Mouse (Mus musculus) bone marrow, adult 2 months (tissue): Measurements from ENCODE around the gene Clcc1.
"Not testable (repeated sequence)": the region's sequence is repeated elsewhere in the genome, so short reads cannot be mapped to it uniquely, and the experiment has no call there.

Experiments
- CTCF ChIP-seq: fragments of 200-500 bp; IDR thresholded peaks from 2 replicates; pipeline ENCODE4 v1.5.1; 2011; ENCODE audit warnings: low read length, control low read depth; ENCODE audit not compliant: control insufficient read depth, insufficient read depth
- POLR2A ChIP-seq: fragments of 200-500 bp; IDR thresholded peaks from 2 replicates; pipeline ENCODE4 v1.6.1; 2011; ENCODE audit warnings: low read depth, mild to moderate bottlenecking, control low read depth, low read length, borderline replicate concordance; ENCODE audit not compliant: control insufficient read depth

DNA sequence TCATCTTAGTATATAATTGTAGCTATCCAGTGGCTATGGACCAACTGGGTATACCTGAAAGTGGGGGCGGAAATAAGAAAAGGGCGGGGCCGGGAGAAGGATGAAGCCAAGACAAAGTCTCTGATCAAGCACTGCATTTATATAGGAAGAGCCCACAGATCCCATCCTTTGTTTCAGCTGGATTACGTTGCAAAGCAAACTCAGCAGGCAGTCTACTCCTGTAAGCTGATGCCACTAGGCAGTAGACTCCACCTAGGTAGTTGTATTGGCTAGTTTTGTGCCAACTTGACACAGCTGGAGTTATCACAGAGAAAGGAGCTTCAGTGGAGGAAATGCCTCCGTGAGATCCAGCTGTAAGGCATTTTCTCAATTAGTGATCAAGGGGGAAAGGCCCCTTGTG lies 6.0 kb upstream of the Clcc1 start:
- not testable (repeated sequence) for TF ChIP-seq POLR2A, CTCF
